Mouse (Mus musculus) kidney, embryonic 15.5 days (tissue): ENCODE measurements around the gene Esp23. TPM values are rescaled to one million over a fixed set of nuclear protein-coding genes. Genes with fewer than 3 reads are reported as not detected.
"Not testable (repeated sequence)": the region's sequence is repeated elsewhere in the genome, so short reads cannot be mapped to it uniquely, and the experiment has no call there.

Source experiments
- ATAC-seq: fragments of 200-750 bp; cut with Nextera tagmentation; replicated peaks from 2 replicates; pipeline ENCODE4 v1.8.0; 2017; ENCODE audit warnings: moderate TSS enrichment; ENCODE audit not compliant: low FRiP score
- H3K27ac ChIP-seq: fragments of 300-500 bp; sonication (generic); 2 replicates; pipeline ENCODE4 v1.5.1; 2015; ENCODE audit warnings: mild to moderate bottlenecking, inconsistent platforms
- H3K27me3 ChIP-seq: fragments of 300-500 bp; sonication (generic); 2 replicates; pipeline ENCODE4 v1.6.1; 2015; ENCODE audit warnings: inconsistent platforms
- H3K36me3 ChIP-seq: fragments of 300-500 bp; sonication (generic); 2 replicates; pipeline ENCODE4 v1.6.1; 2015; ENCODE audit warnings: inconsistent platforms
- H3K4me1 ChIP-seq: fragments of 300-500 bp; sonication (generic); 2 replicates; pipeline ENCODE4 v1.6.1; 2015; ENCODE audit warnings: inconsistent platforms
- H3K4me2 ChIP-seq: fragments of 300-500 bp; sonication (generic); 2 replicates; pipeline ENCODE4 v1.6.1; 2015; ENCODE audit warnings: moderate library complexity, mild to moderate bottlenecking, inconsistent platforms
- H3K4me3 ChIP-seq: fragments of 300-500 bp; sonication (generic); replicated peaks from 2 replicates; pipeline ENCODE4 v1.5.1; 2015; ENCODE audit warnings: mild to moderate bottlenecking, inconsistent platforms
- H3K9ac ChIP-seq: fragments of 300-500 bp; sonication (generic); 2 replicates; pipeline ENCODE4 v1.6.1; 2015; ENCODE audit warnings: mild to moderate bottlenecking, inconsistent platforms
- H3K9me3 ChIP-seq: fragments of 300-500 bp; sonication (generic); replicated peaks from 2 replicates; pipeline ENCODE4 v1.6.1; 2016; ENCODE audit warnings: inconsistent platforms
- WGBS: fragments of 180-500 bp; shearing (Covaris S2); methylation state at CpG from one replicate; pipeline ENCODE4 v1.1.7; 2015; ENCODE audit warnings: mixed read lengths; 5-methylcytosine and 5-hydroxymethylcytosine counted together
- polyA plus RNA-seq: library from polyadenylated mRNA; unstranded; fragments of >200 nt; fragmentation: Nextera tagmentation; extraction: Ambion mirVana; gene quantifications from 2 replicates; pipeline ENCODE4 v1.2.1, GENCODE M21; 2015

Gene Esp23
- not detected in 2 replicates for polyA plus RNA-seq

DNA sequence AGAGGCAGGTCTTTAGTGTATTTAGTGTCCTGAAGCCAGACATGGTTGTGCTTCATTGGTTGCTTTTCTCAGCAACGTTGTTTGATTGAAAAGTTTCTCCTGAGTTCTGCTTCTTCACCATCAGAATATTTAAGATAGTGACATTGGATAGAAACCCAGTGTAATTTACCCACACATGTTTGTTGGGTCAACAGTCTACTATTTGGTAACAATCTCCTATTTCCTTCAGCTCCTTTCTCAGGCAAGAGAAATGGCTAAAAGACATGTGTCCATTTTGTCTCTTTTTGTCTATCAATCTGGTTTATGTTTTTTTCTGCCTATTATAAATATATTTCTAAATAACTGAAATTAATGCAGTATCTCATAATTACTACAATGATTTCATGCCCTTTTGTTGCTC is at the start of gene Esp23:
Gene Esp23 (minus strand): TSS at position 101 of the 400 bp plus-strand sequence.
- Histone ChIP-seq H3K4me1 (no peaks in the 10 kb centered on the region), H3K9ac (no peak within 1 kb of the TSS), H3K27me3 (no peaks in the 10 kb centered on the region), H3K4me3 (no peak within 1 kb of the TSS), H3K9me3 (no peaks in the 10 kb centered on the region; the same call in 1 of the 2 replicates), H3K27ac (no peak within 1 kb of the TSS), H3K4me2 (no peak within 1 kb of the TSS), H3K36me3 (no peaks in the 10 kb centered on the region)
- no peak for ATAC-seq
- 48% methylated on average over 1 of the region's 1 CpGs for WGBS

DNA sequence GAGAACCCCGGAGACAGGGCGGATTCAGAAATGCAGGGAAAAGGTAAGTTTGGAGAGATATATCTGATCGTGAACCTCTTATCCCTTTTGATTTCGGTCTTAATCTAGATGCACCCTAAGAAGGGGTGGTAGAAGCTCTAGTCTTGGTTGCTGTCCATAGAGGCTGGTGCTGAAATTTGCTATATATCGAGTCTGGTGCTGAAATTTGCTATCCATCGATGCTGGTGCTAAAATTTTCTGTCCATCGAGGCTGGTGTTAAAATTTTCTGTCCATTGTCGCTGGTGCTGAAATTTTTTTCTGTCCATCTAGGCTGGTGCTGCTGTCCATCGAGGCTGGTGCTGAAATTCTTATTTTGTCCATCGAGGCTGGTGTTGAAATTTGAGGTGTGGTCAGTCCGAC is 30.3 kb upstream of the Esp23 start:
- H3K4me1 ChIP-seq, H3K27ac ChIP-seq, H3K4me2 ChIP-seq, ATAC-seq, H3K27me3 ChIP-seq, H3K36me3 ChIP-seq, H3K9ac ChIP-seq, H3K4me3 ChIP-seq: not testable (repeated sequence)
- peaks cover 17% of the 10 kb centered on the region; the same call in 1 of the 2 replicates for H3K9me3 ChIP-seq
- 77% methylated on average over 11 of the region's 11 CpGs for WGBS

- H3K4me2 ChIP-seq = no peak within 1 kb of the TSS
- H3K36me3 ChIP-seq = no peaks in the 10 kb centered on the region
- no peak within 1 kb of the TSS for H3K9ac ChIP-seq
- no peaks in the 10 kb centered on the region for H3K27me3 ChIP-seq
- H3K9me3 ChIP-seq = no peaks in the 10 kb centered on the region
- no peak within 1 kb of the TSS for H3K4me3 ChIP-seq
- no peak within 1 kb of the TSS for H3K27ac ChIP-seq
- no peaks in the 10 kb centered on the region for H3K4me1 ChIP-seq
- ATAC-seq = no peak
- 91% methylated on average over 1 of the region's 1 CpGs for WGBS
Observed at GRCm38 (mm10) chr17:39095034-39095433, 18.2 kb upstream of the Esp23 start, which contains the start of gene Esp22. Gene Esp22, plus strand, starts transcription at chr17:39095334.

- Histone ChIP-seq H3K36me3 (no peaks in the 10 kb centered on the region), H3K9ac (no peak overlapping the region), H3K4me1 (no peaks in the 10 kb centered on the region), H3K4me3 (no peak overlapping the region), H3K27ac (no peak overlapping the region), H3K4me2 (no peak overlapping the region), H3K9me3 (peaks cover 5% of the 10 kb centered on the region), H3K27me3 (no peaks in the 10 kb centered on the region)
- ATAC-seq = no peak
Observed at GRCm38 (mm10) chr17:39063641-39064040, 13.2 kb downstream of the Esp23 start.

DNA sequence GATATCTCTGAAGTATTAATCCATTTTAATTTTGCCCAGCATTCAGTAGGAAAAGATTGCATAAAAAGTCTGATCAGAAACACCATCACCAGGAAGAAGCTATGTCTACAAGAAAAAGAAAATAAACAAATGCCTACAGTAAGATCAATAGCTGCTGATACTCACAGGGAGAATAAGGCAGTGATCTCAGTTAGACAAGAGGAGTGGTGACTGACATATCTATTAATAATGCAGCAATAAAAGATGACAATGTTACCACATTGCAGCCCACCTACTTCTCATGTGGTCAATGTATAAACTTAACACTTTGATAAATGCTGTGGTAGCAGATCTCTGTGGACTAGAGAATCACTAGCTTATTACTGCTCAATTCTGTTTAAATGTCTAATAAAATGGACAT is 33.6 kb downstream of the Esp23 start, which contains the start of gene Gm21903:
Gene Gm21903 (minus strand): TSS at position 101 of the 400 bp plus-strand sequence.
- no peak within 1 kb of the TSS for H3K27ac ChIP-seq
- H3K4me3 ChIP-seq = no peak within 1 kb of the TSS
- no peak within 1 kb of the TSS for H3K4me2 ChIP-seq
- no peaks in the 10 kb centered on the region for H3K9me3 ChIP-seq
- no peak for ATAC-seq
- H3K4me1 ChIP-seq = no peaks in the 10 kb centered on the region
- H3K27me3 ChIP-seq = no peaks in the 10 kb centered on the region
- H3K9ac ChIP-seq = no peak within 1 kb of the TSS
- H3K36me3 ChIP-seq = no peaks in the 10 kb centered on the region

DNA sequence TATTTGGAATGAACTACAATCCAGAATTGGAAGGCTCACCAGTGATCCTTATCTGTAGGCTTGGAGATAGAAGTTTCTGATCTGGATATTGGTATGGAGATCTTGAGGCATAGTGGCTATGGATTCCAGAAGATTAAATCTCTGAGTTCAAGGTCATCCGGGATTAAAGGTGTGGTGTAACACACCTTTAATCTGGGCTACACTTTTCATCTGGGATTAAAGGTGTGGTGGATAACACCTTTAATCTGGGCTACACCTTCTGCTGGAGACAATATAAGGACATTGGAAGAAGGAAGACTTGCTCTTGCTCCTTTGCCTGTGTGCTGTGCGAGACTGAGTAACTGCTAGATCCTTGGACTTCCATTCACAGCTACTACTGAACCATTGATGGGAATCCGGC is 40.4 kb downstream of the Esp23 start, which contains the start of gene Esp24:
Gene Esp24 (plus strand): TSS at position 301 of the 400 bp plus-strand sequence.
- not testable (repeated sequence) for ATAC-seq, H3K4me2 ChIP-seq, H3K4me1 ChIP-seq, H3K36me3 ChIP-seq, H3K27me3 ChIP-seq, H3K9me3 ChIP-seq, H3K4me3 ChIP-seq, H3K27ac ChIP-seq, H3K9ac ChIP-seq
- 82% methylated on average over 3 of the region's 3 CpGs for WGBS

Other genes starting within 250 kb of the Esp23 start
- not detected in 2 replicates for gene Esp24, start 40.3 kb downstream of the Esp23 start, polyA plus RNA-seq
- not detected in 2 replicates for gene Gm21903, start 33.7 kb downstream of the Esp23 start, polyA plus RNA-seq
- gene Esp22, start 18.3 kb upstream of the Esp23 start, polyA plus RNA-seq = not detected in 2 replicates